Mouse (Mus musculus): ENCODE data around the gene Rgs19. TPM values are rescaled to one million over a fixed set of nuclear protein-coding genes. Genes with fewer than 3 reads are reported as not detected.

Rgs19 gene
- total RNA-seq, 2 experiments from 2014 or later = 32.2 to 39.5 TPM

DNA sequence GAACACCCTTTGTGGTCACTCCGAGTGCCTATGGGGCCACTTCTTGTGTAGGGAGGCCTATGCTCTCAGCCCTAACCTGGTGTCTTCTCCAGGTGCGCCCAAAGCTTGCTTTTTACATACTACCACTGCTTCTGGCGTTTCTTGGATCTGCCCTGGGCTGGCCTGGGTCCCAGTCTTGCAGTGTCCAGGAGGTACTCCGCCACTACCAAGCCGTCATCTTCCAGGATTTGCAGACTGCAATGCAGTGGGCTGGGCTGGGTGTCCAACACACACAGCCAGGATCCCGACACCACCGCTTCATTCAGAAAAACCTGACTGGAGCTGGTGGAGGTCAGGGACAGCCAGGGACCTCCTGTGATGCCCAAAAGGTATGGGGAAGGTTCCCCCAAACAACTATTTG is 35.2 kb downstream of the Rgs19 start:
- DNase-seq (ENCODE audit: extremely low spot score in 1 of 2, low spot score in 1 of 2) = no peak

DNA sequence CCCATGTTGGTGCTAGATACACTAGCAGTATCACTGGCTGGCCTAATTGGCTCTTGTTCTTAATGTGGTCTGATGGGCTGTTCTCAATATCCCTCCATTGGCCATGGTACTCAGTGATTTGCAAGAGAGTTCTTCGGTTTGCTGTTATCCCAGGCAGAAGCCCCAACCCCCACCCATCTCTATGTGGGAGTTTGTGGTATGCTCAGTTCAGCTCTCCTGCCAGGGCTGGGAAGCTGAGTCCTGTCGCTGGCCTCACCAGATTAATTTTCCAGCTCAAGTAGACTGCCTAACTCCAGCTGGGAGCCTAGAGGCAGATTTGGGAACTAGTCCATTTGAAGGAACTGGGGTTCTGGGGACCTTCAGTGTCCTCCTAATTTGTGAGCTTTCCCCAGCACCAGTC is 36.3 kb downstream of the Rgs19 start:
- DNase-seq (ENCODE audit: extremely low spot score in 1 of 2, low spot score in 1 of 2) = no peak

DNA sequence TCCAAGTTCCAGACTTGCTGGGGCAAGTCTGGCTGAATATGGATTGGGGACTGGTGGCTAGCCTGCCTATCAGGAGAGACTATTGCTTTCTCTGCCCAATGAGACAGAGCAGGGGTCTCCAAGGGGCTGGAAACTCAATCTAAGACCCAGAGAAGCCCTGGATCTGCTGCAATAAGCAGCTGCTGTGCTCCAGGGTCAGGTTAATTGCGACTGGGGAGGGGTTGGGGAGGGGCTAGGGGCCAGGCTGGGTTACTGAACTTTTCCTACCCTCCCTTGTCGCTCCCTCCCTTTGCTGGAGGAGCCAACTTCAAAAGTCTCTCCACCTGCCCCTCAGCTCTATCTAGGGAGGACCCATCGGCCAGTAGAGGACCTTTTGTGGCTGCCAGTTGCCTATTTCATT is 37.0 kb downstream of the Rgs19 start, which contains the start of gene Gm29797:
TSS of gene Gm29797 (plus strand) at position 301 of the 400 bp plus-strand sequence.
- no peak for DNase-seq (ENCODE audit: extremely low spot score in 1 of 2, low spot score in 1 of 2)

DNA sequence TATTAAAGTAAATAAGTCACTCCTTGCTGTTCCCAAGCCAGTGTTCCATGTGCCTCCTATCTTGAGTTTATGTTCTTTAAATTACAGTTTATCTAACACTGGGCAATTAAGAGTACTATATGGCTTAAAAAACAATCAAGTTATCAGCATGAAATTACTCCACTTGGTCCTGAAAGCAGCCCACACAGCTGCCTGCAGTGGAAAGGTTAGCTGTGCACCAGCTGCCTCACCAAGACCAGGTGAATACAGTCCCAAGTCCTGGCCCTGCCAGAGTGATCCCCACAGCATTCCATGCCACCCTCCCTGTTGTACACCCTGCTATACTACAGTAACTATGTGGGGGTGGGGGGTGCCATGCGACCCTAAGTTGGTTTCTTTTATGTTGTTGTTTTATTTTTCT is 40.3 kb downstream of the Rgs19 start:
- DNase-seq (ENCODE audit: extremely low spot score in 1 of 2, low spot score in 1 of 2) = no peak

DNA sequence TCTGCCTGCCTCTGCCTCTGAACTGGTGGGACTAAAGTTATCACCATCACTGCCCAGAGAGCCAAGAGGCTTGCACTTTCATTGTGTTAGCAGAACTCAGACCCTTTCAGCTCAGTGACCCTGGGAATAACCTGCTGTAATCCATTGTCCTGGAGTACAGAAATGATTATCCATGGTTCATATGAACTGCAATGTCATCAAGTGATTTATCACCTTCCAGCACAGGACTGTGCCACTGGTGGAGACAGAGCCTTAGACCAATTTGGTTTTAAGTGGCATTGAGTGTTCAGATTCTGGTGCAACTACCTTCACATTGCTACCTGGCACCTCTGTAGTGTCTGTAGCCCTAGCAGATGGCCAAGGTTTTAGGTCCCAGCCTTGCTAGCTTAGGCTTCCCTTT is 40.7 kb downstream of the Rgs19 start:
- DNase-seq (ENCODE audit: extremely low spot score in 1 of 2, low spot score in 1 of 2) = no peak

DNA sequence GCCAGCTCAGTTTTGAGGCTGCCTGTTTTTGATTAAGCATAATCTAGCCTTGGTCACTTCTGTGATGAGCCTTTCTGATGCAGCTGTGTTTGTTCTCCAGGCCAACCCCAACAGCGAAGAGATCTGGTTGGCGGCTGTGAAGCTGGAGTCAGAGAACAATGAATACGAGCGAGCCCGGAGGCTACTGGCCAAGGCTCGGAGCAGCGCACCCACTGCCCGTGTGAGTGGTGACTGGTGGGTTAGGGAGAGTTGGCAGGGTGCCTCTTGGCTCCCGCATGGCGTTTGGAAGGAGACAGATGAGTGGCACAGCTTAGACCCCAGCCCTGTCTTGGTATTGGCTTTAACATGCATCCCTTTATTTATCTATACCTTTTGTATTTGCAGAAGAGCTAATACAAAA is 44.9 kb downstream of the Rgs19 start:
- no peak for DNase-seq (ENCODE audit: extremely low spot score in 1 of 2, low spot score in 1 of 2)

DNA sequence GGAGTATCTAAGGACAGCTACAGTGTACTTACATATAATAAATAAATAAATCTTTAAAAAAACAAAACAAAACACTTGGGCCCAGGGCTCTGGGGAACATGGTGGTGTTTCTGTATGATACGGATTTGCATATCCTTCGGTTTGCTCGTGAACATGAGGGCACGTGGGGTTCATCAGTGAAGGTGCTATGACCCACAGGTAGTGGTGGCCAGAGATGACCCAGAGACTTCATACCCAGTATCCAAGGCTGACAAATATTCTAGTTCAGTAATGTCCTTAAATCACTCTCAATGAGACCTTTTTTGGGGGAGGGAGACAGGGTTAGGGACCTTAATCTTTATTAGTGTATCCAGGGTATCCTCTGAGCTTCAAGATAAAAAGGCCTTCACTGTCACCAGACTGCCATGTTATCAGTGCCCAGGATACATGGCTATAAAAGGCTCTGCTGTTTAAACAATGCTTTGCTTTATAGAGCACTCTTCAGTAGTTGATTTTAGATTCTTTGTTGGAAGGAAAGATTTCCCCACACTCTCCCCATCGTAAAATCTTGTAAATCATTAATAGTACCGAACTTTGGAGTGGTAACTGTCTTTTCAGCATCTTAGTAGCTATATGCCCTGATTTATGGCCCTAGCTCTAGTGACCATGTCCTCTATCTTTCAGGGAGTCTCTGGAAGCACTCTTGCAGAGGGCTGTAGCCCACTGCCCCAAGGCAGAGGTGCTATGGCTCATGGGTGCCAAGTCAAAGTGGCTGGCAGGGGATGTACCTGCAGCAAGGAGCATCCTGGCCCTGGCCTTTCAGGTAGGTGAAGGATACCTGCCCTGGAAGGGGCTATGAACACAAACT is 46.9 kb downstream of the Rgs19 start:
- no peak for DNase-seq (ENCODE audit: extremely low spot score in 1 of 2, low spot score in 1 of 2)

DNA sequence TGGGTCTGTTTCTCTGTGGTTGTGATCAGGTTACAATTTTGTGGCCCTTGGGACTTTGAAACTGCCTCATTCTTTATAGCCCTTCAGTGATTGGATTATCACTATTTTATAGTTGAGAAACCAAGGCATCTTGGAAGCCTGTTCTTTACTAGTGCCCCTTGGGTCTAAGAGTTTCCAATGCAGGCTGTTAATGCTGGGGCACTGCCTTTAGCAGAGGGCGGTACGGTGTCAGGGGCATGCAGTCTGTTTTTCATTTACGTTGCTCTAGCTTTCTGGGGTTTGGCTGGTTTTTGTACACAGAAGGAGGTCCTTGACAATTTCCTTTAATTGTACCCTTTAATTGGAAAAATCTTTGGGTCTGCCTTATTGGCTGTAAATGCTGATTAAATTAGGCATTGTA is 48.1 kb downstream of the Rgs19 start:
- DNase-seq (ENCODE audit: extremely low spot score in 1 of 2, low spot score in 1 of 2) = no peak

DNA sequence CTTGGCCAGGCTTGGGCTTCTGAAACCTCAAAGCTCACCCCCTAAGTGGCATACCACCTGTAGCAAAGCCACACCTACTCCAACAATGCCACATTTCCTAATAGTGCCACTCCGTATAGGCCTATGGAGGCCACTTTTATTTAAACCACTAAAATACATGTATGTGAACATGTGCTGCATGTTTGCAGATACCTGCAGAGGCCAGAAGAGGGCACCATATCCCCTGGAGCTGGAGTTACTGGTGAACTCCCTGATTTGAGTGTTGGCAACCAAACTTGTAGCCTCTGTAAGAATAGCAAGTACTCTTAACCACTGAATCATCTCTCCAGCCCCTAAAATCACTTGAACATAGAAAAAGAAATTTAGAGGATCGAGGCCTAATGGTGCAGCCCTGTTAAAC is 49.4 kb downstream of the Rgs19 start:
- no peak for DNase-seq (ENCODE audit: extremely low spot score in 1 of 2, low spot score in 1 of 2)

Other genes starting within 250 kb of the Rgs19 start
- 1 to 10 TPM; 6.7 to 7.3 TPM for gene Zbtb46, start 234.6 kb downstream of the Rgs19 start, total RNA-seq (2021)
- gene Abhd16b, start 200.8 kb downstream of the Rgs19 start, total RNA-seq (2021) = not detected
- 10 to 100 TPM; 75.4 to 79.1 TPM for gene Tpd52l2, start 196.8 kb downstream of the Rgs19 start, total RNA-seq (2021)
- 100 to 1,000 TPM; 272 to 281 TPM for gene Dnajc5, start 173.5 kb downstream of the Rgs19 start, total RNA-seq (2021)
- gene Uckl1, start 109.1 kb downstream of the Rgs19 start, total RNA-seq (2021) = 10 to 100 TPM; 53.3 to 73.1 TPM
- 10 to 100 TPM; 57.9 to 58.8 TPM for gene Prpf6, start 102.1 kb downstream of the Rgs19 start, total RNA-seq (2021)
- gene Zfp512b, start 101.2 kb downstream of the Rgs19 start, total RNA-seq (2021) = 100 to 1,000 TPM in 1 of 2 experiments, 10 to 100 TPM in 1; 82.8 to 114 TPM
- 10 to 100 TPM; 11.7 to 14.2 TPM for gene Samd10, start 94.8 kb downstream of the Rgs19 start, total RNA-seq (2021)
- gene Gm29797, start 36.9 kb downstream of the Rgs19 start, total RNA-seq (2021) = 1 to 10 TPM in 1 of 2 experiments, under 1 TPM in 1; 0.49 to 1.0 TPM
- gene Sox18, start 22.3 kb downstream of the Rgs19 start, total RNA-seq (2021) = 10 to 100 TPM; 10.6 to 14.8 TPM
- gene Tcea2, start 13.7 kb downstream of the Rgs19 start, total RNA-seq (2021) = 10 to 100 TPM; 53.7 to 65.7 TPM
- not detected for gene Lkaaear1, start 4.5 kb upstream of the Rgs19 start, total RNA-seq (2021)
- gene Oprl1, start 21.0 kb upstream of the Rgs19 start, total RNA-seq (2021) = 10 to 100 TPM; 44.6 to 52.6 TPM
- gene Myt1, start 69.4 kb upstream of the Rgs19 start, total RNA-seq (2021) = 10 to 100 TPM; 26.4 to 34.5 TPM
- 10 to 100 TPM; 84.9 to 86.9 TPM for gene Pcmtd2, start 143.9 kb upstream of the Rgs19 start, total RNA-seq (2021)
- gene Polr3k, start 170.4 kb upstream of the Rgs19 start, total RNA-seq (2021) = 10 to 100 TPM; 26.0 to 27.9 TPM

Data from layer of hippocampus, postnatal 25 days (tissue).